In genomic region chr7:138469211-138469610, GRCm38 (mm10) we compare ENCODE assay signal across 28 mouse cellular contexts.
"Had no signal": no experiment of that assay in that cellular context is flagged by ENCODE, and none has a peak within 500 bp of the region (broad histone marks: within the 10 kb centered on the region; RNA-seq: fewer than 3 reads in every experiment).

No protein-coding gene starts in this region.

- H3K27me3 ChIP-seq: embryonic facial prominence, embryonic 12.5 days; embryonic facial prominence, embryonic 13.5 days; embryonic facial prominence, embryonic 15.5 days; forebrain, embryonic 12.5 days; forebrain, embryonic 13.5 days; forebrain, embryonic 15.5 days had no signal

- H3K4me3 ChIP-seq: embryonic facial prominence, embryonic 10.5 days; embryonic facial prominence, embryonic 12.5 days; embryonic facial prominence, embryonic 13.5 days; embryonic facial prominence, embryonic 15.5 days; erythroblast, embryonic 14.5 days; forebrain, embryonic 10.5 days; forebrain, embryonic 12.5 days; forebrain, embryonic 13.5 days; forebrain, embryonic 15.5 days; gastrocnemius, adult 2 months; heart, adult 2 months had no signal

- H3K9ac ChIP-seq: embryonic facial prominence, embryonic 12.5 days; embryonic facial prominence, embryonic 13.5 days; embryonic facial prominence, embryonic 15.5 days; forebrain, embryonic 12.5 days; forebrain, embryonic 13.5 days; forebrain, embryonic 15.5 days; forebrain, postnatal 0 days had no signal

- DNase-seq: cerebellum, adult 2 months; cerebellum, adult 8-10 months; cerebellum, adult 9-10 months; cerebellum, adult 9-11 months; cerebellum, postnatal 10 days; cerebellum, postnatal 14 days; cerebellum, postnatal 25 days; cerebellum, postnatal 36 days; embryo, embryonic 11 days; forebrain, postnatal 0 days; gastrocnemius, adult 2 months; gastrocnemius, postnatal 10 days; gastrocnemius, postnatal 14 days; gastrocnemius, postnatal 25 days; gastrocnemius, postnatal 36 days; heart, adult 18-20 months; heart, adult 2 months had no signal

- H3K4me1 ChIP-seq: embryonic facial prominence, embryonic 10.5 days; embryonic facial prominence, embryonic 12.5 days; embryonic facial prominence, embryonic 13.5 days; embryonic facial prominence, embryonic 15.5 days; forebrain, embryonic 10.5 days; forebrain, embryonic 12.5 days; forebrain, embryonic 13.5 days had no signal

- H3K4me2 ChIP-seq: embryonic facial prominence, embryonic 12.5 days; embryonic facial prominence, embryonic 13.5 days; embryonic facial prominence, embryonic 15.5 days; forebrain, embryonic 12.5 days; forebrain, embryonic 13.5 days; forebrain, embryonic 15.5 days had no signal

- ATAC-seq: forebrain, embryonic 13.5 days; forebrain, embryonic 14.5 days; forebrain, embryonic 15.5 days; forebrain, embryonic 16.5 days; forebrain, postnatal 0 days had no signal

- H3K9me3 ChIP-seq: embryonic facial prominence, embryonic 10.5 days; embryonic facial prominence, embryonic 12.5 days; embryonic facial prominence, embryonic 13.5 days; embryonic facial prominence, embryonic 15.5 days; forebrain, embryonic 10.5 days; forebrain, embryonic 12.5 days; forebrain, embryonic 13.5 days; forebrain, embryonic 15.5 days had no signal

- H3K36me3 ChIP-seq: embryonic facial prominence, embryonic 10.5 days; embryonic facial prominence, embryonic 12.5 days; embryonic facial prominence, embryonic 13.5 days; embryonic facial prominence, embryonic 15.5 days; forebrain, embryonic 10.5 days; forebrain, embryonic 12.5 days; forebrain, embryonic 15.5 days had no signal

- H3K27ac ChIP-seq: embryonic facial prominence, embryonic 10.5 days; embryonic facial prominence, embryonic 12.5 days; embryonic facial prominence, embryonic 13.5 days; embryonic facial prominence, embryonic 15.5 days; forebrain, embryonic 10.5 days; forebrain, embryonic 12.5 days; forebrain, embryonic 13.5 days; forebrain, embryonic 15.5 days; gastrocnemius, adult 2 months; heart, adult 2 months had no signal
